Mouse (Mus musculus): ENCODE measurements at regions not wholly inside any gene's neighbourhood (a gene's known extent, or its start where the extent isn't known, plus 50 kb on each side); places are given as distances from the start of the nearest gene placed in this dataset.

GRCm38 (mm10) chr4:95402273-95402672 is 155.0 kb upstream of the Fggy start:
- peaks cover 6% of the 10 kb centered on the region for H3K4me1 ChIP-seq (replicated peaks)
- no peak overlapping the region for H3K4me2 ChIP-seq
- H3K36me3 ChIP-seq: no peaks in the 10 kb centered on the region
- no peaks in the 10 kb centered on the region for H3K27me3 ChIP-seq
- no peaks in the 10 kb centered on the region for H3K9me3 ChIP-seq (replicated peaks)
- no peak overlapping the region for H3K9ac ChIP-seq
- no peak overlapping the region for H3K4me3 ChIP-seq
- WGBS: 60% methylated on average over 6 of the region's 6 CpGs
- no peak overlapping the region for H3K27ac ChIP-seq
- no peak for ATAC-seq (replicated peaks; ENCODE audit: insufficient number of reproducible peaks, insufficient read depth, low FRiP score, low read depth)

- no peaks in the 10 kb centered on the region for H3K4me1 ChIP-seq (replicated peaks)
- H3K4me2 ChIP-seq: no peak overlapping the region
- H3K9ac ChIP-seq: no peak overlapping the region
- no peak for ATAC-seq (replicated peaks; ENCODE audit: insufficient number of reproducible peaks, insufficient read depth, low FRiP score, low read depth)
- no peak overlapping the region for H3K4me3 ChIP-seq
- H3K27me3 ChIP-seq: no peaks in the 10 kb centered on the region
- H3K27ac ChIP-seq: no peak overlapping the region
- WGBS: 41% methylated on average over 2 of the region's 2 CpGs
- no peaks in the 10 kb centered on the region for H3K9me3 ChIP-seq (replicated peaks)
- H3K36me3 ChIP-seq: no peaks in the 10 kb centered on the region
Observed at GRCm38 (mm10) chr4:95417075-95417474, 140.2 kb upstream of the Fggy start.

- Histone ChIP-seq H3K4me3 (no peak overlapping the region), H3K27me3 (no peaks in the 10 kb centered on the region), H3K36me3 (no peaks in the 10 kb centered on the region), H3K4me1 (replicated peaks) (no peaks in the 10 kb centered on the region), H3K27ac (no peak overlapping the region), H3K9ac (no peak overlapping the region), H3K9me3 (replicated peaks) (no peaks in the 10 kb centered on the region), H3K4me2 (no peak overlapping the region)
- 14% methylated on average over 1 of the region's 1 CpGs for WGBS
- no peak for ATAC-seq (replicated peaks; ENCODE audit: insufficient number of reproducible peaks, insufficient read depth, low FRiP score, low read depth)
Observed at GRCm38 (mm10) chr4:95426563-95426962, 130.7 kb upstream of the Fggy start.

GRCm38 (mm10) chr4:95434543-95434942 is 122.8 kb upstream of the Fggy start:
- 10% methylated on average over 4 of the region's 4 CpGs for WGBS
- Histone ChIP-seq H3K36me3 (no peaks in the 10 kb centered on the region), H3K4me2 (no peak overlapping the region), H3K27me3 (no peaks in the 10 kb centered on the region), H3K27ac (no peak overlapping the region; the same call in 1 of the 2 replicates), H3K9me3 (replicated peaks) (no peaks in the 10 kb centered on the region), H3K4me3 (no peak overlapping the region), H3K4me1 (replicated peaks) (peaks cover 7% of the 10 kb centered on the region), H3K9ac (no peak overlapping the region)
- ATAC-seq (replicated peaks; ENCODE audit: insufficient number of reproducible peaks, insufficient read depth, low FRiP score, low read depth): no peak

GRCm38 (mm10) chr4:95435080-95435479 is 122.2 kb upstream of the Fggy start:
- Histone ChIP-seq H3K4me3 (no peak overlapping the region), H3K36me3 (no peaks in the 10 kb centered on the region), H3K9me3 (replicated peaks) (no peaks in the 10 kb centered on the region), H3K27me3 (no peaks in the 10 kb centered on the region), H3K4me2 (no peak overlapping the region), H3K4me1 (replicated peaks) (peaks cover 7% of the 10 kb centered on the region), H3K27ac (no peak overlapping the region), H3K9ac (no peak overlapping the region)
- 59% methylated on average over 4 of the region's 4 CpGs for WGBS
- ATAC-seq (replicated peaks; ENCODE audit: insufficient number of reproducible peaks, insufficient read depth, low FRiP score, low read depth): no peak

GRCm38 (mm10) chr4:95439834-95440233 is 117.5 kb upstream of the Fggy start:
- Histone ChIP-seq H3K4me3 (no peak overlapping the region), H3K4me2 (no peak overlapping the region), H3K4me1 (replicated peaks) (no peaks in the 10 kb centered on the region), H3K27me3 (no peaks in the 10 kb centered on the region), H3K9ac (no peak overlapping the region), H3K36me3 (no peaks in the 10 kb centered on the region), H3K27ac (no peak overlapping the region), H3K9me3 (replicated peaks) (no peaks in the 10 kb centered on the region)
- 10% methylated on average over 1 of the region's 1 CpGs for WGBS
- ATAC-seq (replicated peaks; ENCODE audit: insufficient number of reproducible peaks, insufficient read depth, low FRiP score, low read depth): no peak

GRCm38 (mm10) chr4:95443854-95444811 is 113.2 kb upstream of the Fggy start:
- no peaks in the 10 kb centered on the region for H3K9me3 ChIP-seq (replicated peaks)
- H3K36me3 ChIP-seq: no peaks in the 10 kb centered on the region
- ATAC-seq (replicated peaks; ENCODE audit: insufficient number of reproducible peaks, insufficient read depth, low FRiP score, low read depth): no peak
- no peak overlapping the region for H3K4me2 ChIP-seq
- no peak overlapping the region for H3K27ac ChIP-seq
- H3K4me1 ChIP-seq (replicated peaks): no peaks in the 10 kb centered on the region
- H3K9ac ChIP-seq: no peak overlapping the region
- no peak overlapping the region for H3K4me3 ChIP-seq
- 57% methylated on average over 12 of the region's 12 CpGs for WGBS
- no peaks in the 10 kb centered on the region for H3K27me3 ChIP-seq

- Histone ChIP-seq H3K27ac (no peak overlapping the region), H3K4me1 (replicated peaks) (no peaks in the 10 kb centered on the region), H3K9ac (no peak overlapping the region), H3K36me3 (no peaks in the 10 kb centered on the region), H3K9me3 (replicated peaks) (no peaks in the 10 kb centered on the region), H3K4me3 (no peak overlapping the region), H3K4me2 (no peak overlapping the region), H3K27me3 (no peaks in the 10 kb centered on the region)
- no peak for ATAC-seq (replicated peaks; ENCODE audit: insufficient number of reproducible peaks, insufficient read depth, low FRiP score, low read depth)
- WGBS: 82% methylated on average over 1 of the region's 1 CpGs
Observed at GRCm38 (mm10) chr4:95450286-95450685, 107.0 kb upstream of the Fggy start.

- Histone ChIP-seq H3K9ac (no peak overlapping the region), H3K36me3 (no peaks in the 10 kb centered on the region), H3K27ac (no peak overlapping the region), H3K4me1 (replicated peaks) (no peaks in the 10 kb centered on the region), H3K4me3 (no peak overlapping the region), H3K4me2 (no peak overlapping the region), H3K27me3 (no peaks in the 10 kb centered on the region), H3K9me3 (replicated peaks) (no peaks in the 10 kb centered on the region)
- ATAC-seq (replicated peaks; ENCODE audit: insufficient number of reproducible peaks, insufficient read depth, low FRiP score, low read depth): no peak
- WGBS: 76% methylated on average over 3 of the region's 3 CpGs
Observed at GRCm38 (mm10) chr4:95451831-95452230, 105.5 kb upstream of the Fggy start.

- H3K9ac ChIP-seq: no peak overlapping the region
- ATAC-seq (replicated peaks; ENCODE audit: insufficient number of reproducible peaks, insufficient read depth, low FRiP score, low read depth): no peak
- no peak overlapping the region for H3K4me2 ChIP-seq
- H3K36me3 ChIP-seq: no peaks in the 10 kb centered on the region
- H3K4me3 ChIP-seq: no peak overlapping the region
- H3K27ac ChIP-seq: no peak overlapping the region
- H3K9me3 ChIP-seq (replicated peaks): no peaks in the 10 kb centered on the region
- H3K27me3 ChIP-seq: no peaks in the 10 kb centered on the region
- H3K4me1 ChIP-seq (replicated peaks): no peaks in the 10 kb centered on the region
- WGBS: 73% methylated on average over 1 of the region's 1 CpGs
Observed at GRCm38 (mm10) chr4:95456318-95456717, 101.0 kb upstream of the Fggy start.

GRCm38 (mm10) chr4:95456943-95457342 is 100.4 kb upstream of the Fggy start:
- Histone ChIP-seq H3K4me1 (replicated peaks) (no peaks in the 10 kb centered on the region), H3K4me2 (no peak overlapping the region), H3K36me3 (no peaks in the 10 kb centered on the region), H3K4me3 (no peak overlapping the region), H3K9me3 (replicated peaks) (no peaks in the 10 kb centered on the region), H3K9ac (no peak overlapping the region), H3K27ac (no peak overlapping the region), H3K27me3 (no peaks in the 10 kb centered on the region)
- 84% methylated on average over 5 of the region's 5 CpGs for WGBS
- ATAC-seq (replicated peaks; ENCODE audit: insufficient number of reproducible peaks, insufficient read depth, low FRiP score, low read depth): no peak

- no peak overlapping the region for H3K27ac ChIP-seq
- no peaks in the 10 kb centered on the region for H3K9me3 ChIP-seq (replicated peaks)
- H3K4me3 ChIP-seq: no peak overlapping the region
- no peak overlapping the region for H3K9ac ChIP-seq
- H3K4me2 ChIP-seq: no peak overlapping the region
- no peaks in the 10 kb centered on the region for H3K36me3 ChIP-seq
- WGBS: 53% methylated on average over 3 of the region's 3 CpGs
- no peaks in the 10 kb centered on the region for H3K27me3 ChIP-seq
- H3K4me1 ChIP-seq (replicated peaks): no peaks in the 10 kb centered on the region
- no peak for ATAC-seq (replicated peaks; ENCODE audit: insufficient number of reproducible peaks, insufficient read depth, low FRiP score, low read depth)
Observed at GRCm38 (mm10) chr4:95462476-95462875, 94.8 kb upstream of the Fggy start.

Measured in heart, embryonic 15.5 days (tissue).